Mouse (Mus musculus): ENCODE measurements at regions not wholly inside any gene's neighbourhood (a gene's known extent, or its start where the extent isn't known, plus 50 kb on each side); places are given as distances from the start of the nearest gene placed in this dataset.

DNA sequence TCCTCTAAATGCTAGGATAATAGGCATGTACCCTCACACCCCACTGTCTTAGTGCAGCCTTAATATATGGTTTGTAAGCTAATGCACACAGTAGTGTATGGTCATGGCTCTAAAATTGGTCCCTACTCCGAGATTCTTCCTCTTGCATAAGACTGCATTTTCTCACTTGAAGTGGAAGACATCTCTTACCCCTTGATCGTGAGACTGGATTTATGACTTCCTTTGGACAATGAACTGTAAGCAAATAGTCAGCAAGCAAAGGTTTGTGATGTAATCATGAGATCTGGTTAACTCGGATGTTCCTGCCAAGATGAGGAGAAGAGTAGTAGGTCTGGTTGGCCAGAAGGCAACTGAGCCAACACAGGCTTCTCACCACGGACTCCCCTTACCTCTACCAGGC is 344.3 kb downstream of the Bcor start:
- no peak for TF ChIP-seq POLR2A (IDR thresholded peaks at IDR 0.05; ENCODE audit: control insufficient read depth, low read depth, low read length)
- TF ChIP-seq CTCF (IDR thresholded peaks at IDR 0.05; ENCODE audit: control insufficient read depth, insufficient read depth, insufficient replicate concordance, low read depth, low read length) = no peak
- Histone ChIP-seq H3K4me1 (ENCODE audit: control insufficient read depth, insufficient read depth, low read length) (no peaks in the 10 kb centered on the region), H3K27ac (ENCODE audit: control insufficient read depth, insufficient read depth, low read depth, low read length) (no peak overlapping the region), H3K36me3 (ENCODE audit: control insufficient read depth, insufficient read depth, low read length) (no peaks in the 10 kb centered on the region), H3K27me3 (ENCODE audit: control insufficient read depth, insufficient read depth, low read length) (no peaks in the 10 kb centered on the region), H3K4me3 (ENCODE audit: control insufficient read depth, low read depth, low read length) (no peak overlapping the region)

DNA sequence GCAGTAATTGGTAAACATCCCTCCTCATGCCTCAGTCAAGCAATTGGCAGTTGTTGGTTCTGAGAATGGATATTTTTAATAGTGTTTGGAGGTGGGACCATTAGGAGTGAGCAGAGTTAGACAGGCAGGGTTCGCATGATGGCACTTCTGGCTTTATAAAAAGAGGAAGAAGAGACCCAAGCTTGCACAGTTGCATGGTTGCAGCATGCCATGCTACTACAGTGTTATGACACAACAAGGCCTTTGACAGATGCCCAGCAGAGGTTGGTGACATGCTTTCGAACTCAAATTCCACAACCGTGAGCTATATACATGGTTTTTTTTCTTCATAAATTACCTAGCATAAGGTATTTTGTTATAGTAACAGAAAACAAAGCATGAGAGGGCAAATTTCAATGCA is 341.5 kb downstream of the Bcor start:
- no peaks in the 10 kb centered on the region for H3K27me3 ChIP-seq (ENCODE audit: control insufficient read depth, insufficient read depth, low read length)
- no peaks in the 10 kb centered on the region for H3K4me1 ChIP-seq (ENCODE audit: control insufficient read depth, insufficient read depth, low read length)
- no peak for TF ChIP-seq CTCF (IDR thresholded peaks at IDR 0.05; ENCODE audit: control insufficient read depth, insufficient read depth, insufficient replicate concordance, low read depth, low read length)
- TF ChIP-seq POLR2A (IDR thresholded peaks at IDR 0.05; ENCODE audit: control insufficient read depth, low read depth, low read length) = no peak
- no peak overlapping the region for H3K27ac ChIP-seq (ENCODE audit: control insufficient read depth, insufficient read depth, low read depth, low read length)
- no peak overlapping the region for H3K4me3 ChIP-seq (ENCODE audit: control insufficient read depth, low read depth, low read length)
- H3K36me3 ChIP-seq (ENCODE audit: control insufficient read depth, insufficient read depth, low read length) = no peaks in the 10 kb centered on the region

DNA sequence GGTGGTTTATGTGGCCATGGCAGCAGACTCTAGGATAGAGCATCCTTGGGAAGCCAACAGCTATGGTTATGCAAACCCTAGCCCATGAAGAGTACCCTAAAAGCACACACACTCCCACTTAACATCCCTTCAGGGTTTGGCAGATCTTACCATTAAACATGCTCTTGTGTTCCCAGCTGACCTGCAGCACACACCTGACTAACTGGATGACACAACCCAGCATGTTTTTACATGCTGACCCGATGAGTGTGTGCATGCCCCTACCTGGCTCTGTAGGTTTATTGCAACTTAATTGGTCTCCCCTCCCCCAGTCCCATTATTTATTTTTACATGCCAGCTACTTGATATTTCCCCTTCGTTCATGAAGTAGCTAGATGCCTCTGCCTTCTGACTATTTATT is 339.0 kb downstream of the Bcor start:
- H3K4me3 ChIP-seq (ENCODE audit: control insufficient read depth, low read depth, low read length) = no peak overlapping the region
- no peak for TF ChIP-seq POLR2A (IDR thresholded peaks at IDR 0.05; ENCODE audit: control insufficient read depth, low read depth, low read length)
- no peak for TF ChIP-seq CTCF (IDR thresholded peaks at IDR 0.05; ENCODE audit: control insufficient read depth, insufficient read depth, insufficient replicate concordance, low read depth, low read length)
- H3K27ac ChIP-seq (ENCODE audit: control insufficient read depth, insufficient read depth, low read depth, low read length) = no peak overlapping the region
- no peaks in the 10 kb centered on the region for H3K27me3 ChIP-seq (ENCODE audit: control insufficient read depth, insufficient read depth, low read length)
- no peaks in the 10 kb centered on the region for H3K36me3 ChIP-seq (ENCODE audit: control insufficient read depth, insufficient read depth, low read length)
- H3K4me1 ChIP-seq (ENCODE audit: control insufficient read depth, insufficient read depth, low read length) = no peaks in the 10 kb centered on the region

DNA sequence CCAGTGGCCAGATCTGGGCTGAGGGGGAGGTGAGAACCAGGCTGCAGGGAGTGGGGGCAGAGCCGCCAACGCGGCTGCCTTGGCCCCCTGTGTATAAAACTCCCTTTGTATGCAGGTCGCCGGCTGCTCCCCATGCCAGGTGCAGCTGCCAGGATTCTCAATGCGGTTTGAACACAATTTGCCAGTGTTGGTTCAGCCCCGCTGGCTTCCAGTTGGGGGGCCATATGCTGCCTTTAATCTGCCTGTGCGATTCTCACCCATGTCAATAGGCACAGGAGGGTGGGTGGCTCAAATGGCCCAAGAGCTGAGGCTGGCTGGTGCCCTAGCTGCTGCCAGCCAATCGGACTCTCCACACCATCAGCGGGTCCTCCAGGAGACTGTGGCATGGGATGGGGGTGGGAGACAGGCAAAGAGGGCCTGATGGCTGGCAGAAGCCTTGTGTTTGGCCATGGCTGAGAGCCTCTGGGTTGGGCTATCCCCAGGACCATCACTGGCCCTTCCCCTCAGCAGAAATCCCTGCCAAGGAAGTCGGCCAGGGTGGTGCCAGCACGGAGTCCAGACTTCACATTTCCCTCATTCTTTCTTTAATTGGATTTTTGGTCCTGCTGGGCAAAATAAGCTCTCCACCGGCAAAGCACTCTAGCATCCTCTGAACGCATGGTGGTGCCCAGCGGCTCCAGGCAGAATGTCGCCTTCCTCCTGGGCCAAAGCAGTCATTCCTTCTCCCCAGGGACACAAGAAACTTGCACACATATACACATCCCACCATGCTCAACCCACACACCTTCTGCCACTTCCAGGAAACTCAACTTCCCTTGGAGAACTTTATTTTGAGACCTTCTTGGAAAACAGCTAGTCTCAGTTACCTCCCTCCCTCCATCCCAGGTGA is 338.0 kb downstream of the Bcor start:
- TF ChIP-seq CTCF (IDR thresholded peaks at IDR 0.05; ENCODE audit: control insufficient read depth, insufficient read depth, insufficient replicate concordance, low read depth, low read length) (no peak), POLR2A (IDR thresholded peaks at IDR 0.05; ENCODE audit: control insufficient read depth, low read depth, low read length) (no peak)
- Histone ChIP-seq H3K27ac (ENCODE audit: control insufficient read depth, insufficient read depth, low read depth, low read length) (no peak overlapping the region), H3K36me3 (ENCODE audit: control insufficient read depth, insufficient read depth, low read length) (no peaks in the 10 kb centered on the region), H3K4me3 (ENCODE audit: control insufficient read depth, low read depth, low read length) (no peak overlapping the region), H3K27me3 (ENCODE audit: control insufficient read depth, insufficient read depth, low read length) (no peaks in the 10 kb centered on the region), H3K4me1 (ENCODE audit: control insufficient read depth, insufficient read depth, low read length) (no peaks in the 10 kb centered on the region)

DNA sequence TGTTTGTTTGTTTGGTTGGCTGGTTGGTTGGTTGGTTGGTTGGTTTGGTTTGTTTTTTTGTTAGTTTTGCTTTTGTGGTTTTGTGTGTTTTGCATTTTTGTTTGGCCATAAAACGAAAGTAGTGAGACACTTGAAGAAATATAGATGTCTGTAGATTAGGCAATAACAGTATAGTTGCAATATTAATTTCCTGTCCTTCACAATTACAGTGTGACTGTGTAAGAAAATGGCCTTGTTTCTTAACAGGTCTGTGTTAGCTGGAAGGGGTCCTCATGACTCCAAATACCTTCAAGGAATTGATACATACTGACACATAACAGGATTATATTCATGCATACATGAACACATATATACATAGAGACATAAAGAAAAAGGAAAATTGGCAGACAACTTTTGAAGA is 334.2 kb downstream of the Bcor start:
- Histone ChIP-seq H3K27ac (ENCODE audit: control insufficient read depth, insufficient read depth, low read depth, low read length) (no peak overlapping the region), H3K4me3 (ENCODE audit: control insufficient read depth, low read depth, low read length) (no peak overlapping the region)
- no peak for TF ChIP-seq CTCF (IDR thresholded peaks at IDR 0.05; ENCODE audit: control insufficient read depth, insufficient read depth, insufficient replicate concordance, low read depth, low read length)
- TF ChIP-seq POLR2A (IDR thresholded peaks at IDR 0.05; ENCODE audit: control insufficient read depth, low read depth, low read length) = no peak

DNA sequence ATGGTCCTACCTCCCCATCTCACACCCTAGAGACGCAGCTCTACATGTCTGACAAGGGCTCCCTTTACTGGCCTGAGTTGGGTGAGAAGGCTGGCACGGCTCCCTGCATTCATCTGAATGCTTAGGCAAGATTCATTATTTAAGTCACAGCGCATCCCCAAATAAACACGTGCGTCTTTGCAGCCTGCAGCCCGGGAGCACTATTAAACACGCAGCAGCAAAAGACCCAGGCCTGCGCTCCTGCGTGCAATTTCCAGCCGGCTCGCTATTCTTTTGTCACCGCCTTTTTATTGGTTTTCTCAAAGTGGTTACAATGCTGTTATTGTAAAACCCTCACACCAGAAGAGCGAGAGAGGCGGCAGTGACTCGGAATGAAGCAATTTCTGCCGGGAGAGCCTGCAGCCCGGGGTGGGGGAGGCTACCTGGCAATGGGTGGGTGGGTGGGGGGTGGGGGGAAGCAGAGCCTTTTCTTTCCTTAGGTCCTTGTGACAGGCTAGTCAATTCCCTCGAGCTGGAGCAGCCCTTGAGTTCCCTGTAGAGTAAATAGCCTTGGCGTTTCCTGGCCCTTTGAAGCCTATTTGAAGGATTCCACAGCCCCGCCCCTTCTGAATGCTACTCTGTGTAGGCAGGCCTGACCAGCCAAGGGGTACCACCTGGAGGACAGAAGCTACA is 333.3 kb downstream of the Bcor start:
- no peaks in the 10 kb centered on the region for H3K27me3 ChIP-seq (ENCODE audit: control insufficient read depth, insufficient read depth, low read length)
- no peak overlapping the region for H3K4me3 ChIP-seq (ENCODE audit: control insufficient read depth, low read depth, low read length)
- H3K36me3 ChIP-seq (ENCODE audit: control insufficient read depth, insufficient read depth, low read length) = no peaks in the 10 kb centered on the region
- TF ChIP-seq POLR2A (IDR thresholded peaks at IDR 0.05; ENCODE audit: control insufficient read depth, low read depth, low read length) = no peak
- H3K4me1 ChIP-seq (ENCODE audit: control insufficient read depth, insufficient read depth, low read length) = no peaks in the 10 kb centered on the region
- H3K27ac ChIP-seq (ENCODE audit: control insufficient read depth, insufficient read depth, low read depth, low read length) = no peak overlapping the region

More for the DNA sequence above, 334.2 kb downstream of the Bcor start:
- no peaks in the 10 kb centered on the region for H3K36me3 ChIP-seq (ENCODE audit: control insufficient read depth, insufficient read depth, low read length)
- no peaks in the 10 kb centered on the region for H3K4me1 ChIP-seq (ENCODE audit: control insufficient read depth, insufficient read depth, low read length)
- no peaks in the 10 kb centered on the region for H3K27me3 ChIP-seq (ENCODE audit: control insufficient read depth, insufficient read depth, low read length)

DNA sequence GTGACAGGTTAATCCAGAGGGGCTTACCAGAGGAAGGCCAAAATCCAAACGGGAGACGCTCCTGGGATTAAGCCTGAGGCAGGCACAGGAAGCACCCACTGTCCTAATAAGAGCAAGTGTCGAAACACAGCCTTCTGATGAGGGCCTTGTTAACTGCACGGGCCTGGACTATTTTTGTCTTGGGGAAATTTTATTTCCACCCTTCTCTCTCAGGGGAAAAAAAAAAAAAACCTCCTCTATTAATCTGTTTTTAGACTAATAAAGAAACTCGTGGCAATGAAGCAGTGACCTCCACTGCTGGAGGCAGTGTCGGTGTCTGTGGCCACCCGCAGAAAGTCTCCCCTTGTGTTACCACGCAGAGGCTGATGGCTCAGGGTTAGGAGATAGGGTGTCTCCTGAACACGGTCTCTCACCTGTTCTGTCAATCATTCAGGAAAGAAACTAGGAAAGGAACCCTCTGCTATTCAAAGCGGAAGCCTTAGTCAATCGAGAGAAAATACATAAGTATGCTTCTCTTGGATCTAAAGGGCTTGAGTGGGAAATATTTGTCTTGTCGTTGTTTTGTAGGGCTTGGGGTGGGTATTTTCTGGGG is 330.6 kb downstream of the Bcor start:
- no peaks in the 10 kb centered on the region for H3K36me3 ChIP-seq (ENCODE audit: control insufficient read depth, insufficient read depth, low read length)
- H3K27ac ChIP-seq (ENCODE audit: control insufficient read depth, insufficient read depth, low read depth, low read length) = no peak overlapping the region
- no peaks in the 10 kb centered on the region for H3K27me3 ChIP-seq (ENCODE audit: control insufficient read depth, insufficient read depth, low read length)
- H3K4me1 ChIP-seq (ENCODE audit: control insufficient read depth, insufficient read depth, low read length) = no peaks in the 10 kb centered on the region
- TF ChIP-seq POLR2A (IDR thresholded peaks at IDR 0.05; ENCODE audit: control insufficient read depth, low read depth, low read length) = no peak
- TF ChIP-seq CTCF (IDR thresholded peaks at IDR 0.05; ENCODE audit: control insufficient read depth, insufficient read depth, insufficient replicate concordance, low read depth, low read length) = no peak
- H3K4me3 ChIP-seq (ENCODE audit: control insufficient read depth, low read depth, low read length) = no peak overlapping the region

Measured in testis, adult 2 months (tissue).